Mouse (Mus musculus) myocyte (in vitro differentiated cells): ENCODE data around the gene Hps4.

ENCODE experiments used
- MYOD1 ChIP-seq, 3 experiments: IDR thresholded peaks; one replicate each; pipeline ENCODE4 v1.6.1; 2011; ENCODE audit warnings: control low read depth in 2 of 3, low read depth in 2 of 3, mild to moderate bottlenecking in 2 of 3, moderate library complexity in 1 of 3; ENCODE audit not compliant: insufficient read length in 2 of 3, control insufficient read depth in 1 of 3
- MYOG ChIP-seq, 3 experiments: IDR thresholded peaks; one replicate each; pipeline ENCODE4 v1.6.1; 2011; ENCODE audit warnings: control low read depth in 2 of 3, low read depth in 2 of 3, mild to moderate bottlenecking in 2 of 3; ENCODE audit not compliant: insufficient read length in 2 of 3, control insufficient read depth in 1 of 3, insufficient read depth in 1 of 3
- POLR2A ChIP-seq: IDR thresholded peaks from one replicate; pipeline ENCODE4 v1.6.1; 2011; ENCODE audit warnings: low read depth, mild to moderate bottlenecking, control low read depth, moderate library complexity; ENCODE audit not compliant: insufficient read length
- POLR2AphosphoS2 ChIP-seq: IDR thresholded peaks from one replicate; pipeline ENCODE4 v1.6.1; 2011; ENCODE audit warnings: low read depth, control low read depth; ENCODE audit not compliant: insufficient read length
- SRF ChIP-seq: IDR thresholded peaks from one replicate; pipeline ENCODE4 v1.6.1; 2011; ENCODE audit warnings: low read depth; ENCODE audit not compliant: control insufficient read depth, insufficient read length
- TCF12 ChIP-seq: IDR thresholded peaks from one replicate; pipeline ENCODE4 v1.6.1; 2011; ENCODE audit warnings: mild to moderate bottlenecking, control low read depth; ENCODE audit not compliant: poor library complexity, insufficient read depth, severe bottlenecking

- no peak for TF ChIP-seq POLR2A
- TF ChIP-seq MYOD1 (IDR thresholded peaks at IDR 0.05; ENCODE audit: control insufficient read depth in 1 of 3, insufficient read length in 2 of 3, low read depth in 2 of 3): no peak
- no peak for TF ChIP-seq SRF
- TF ChIP-seq MYOG (IDR thresholded peaks at IDR 0.05; ENCODE audit: control insufficient read depth in 1 of 3, insufficient read depth in 1 of 3, insufficient read length in 2 of 3, low read depth in 2 of 3): no peak
- TF ChIP-seq POLR2AphosphoS2: no peak
- no peak for TF ChIP-seq TCF12
These were observed 37.0 kb upstream of the Hps4 start for GRCm38 (mm10) chr5:112305842-112306241.
